Mouse (Mus musculus) splenic B cell, adult 2 months (primary cell): ENCODE results near the gene Dnmbp.
"Not testable (repeated sequence)": the region's sequence is repeated elsewhere in the genome, so short reads cannot be mapped to it uniquely, and the experiment has no call there.

ENCODE experiments used
- DNase-seq: peaks from one replicate; pipeline ENCODE4 v3.0.0-alpha.2; 2011; ENCODE audit warnings: low read depth, low spot score
- H3K27me3 ChIP-seq: 2 replicates; pipeline ENCODE4 v1.6.1; 2012; ENCODE audit warnings: mild to moderate bottlenecking, low read length, moderate library complexity, mixed read lengths; ENCODE audit not compliant: control insufficient read depth, poor library complexity, insufficient read depth, severe bottlenecking
- H3K36me3 ChIP-seq: 2 replicates; pipeline ENCODE4 v1.6.1; 2012; ENCODE audit warnings: mild to moderate bottlenecking, low read length, moderate library complexity, mixed read lengths; ENCODE audit not compliant: control insufficient read depth, poor library complexity, insufficient read depth, severe bottlenecking

The Dnmbp gene

GRCm38 (mm10) chr19:43960014-43960413 is 20.0 kb upstream of the Dnmbp start:
- Histone ChIP-seq H3K27me3 (no peaks in the 10 kb centered on the region), H3K36me3 (no peaks in the 10 kb centered on the region)
- no peak for DNase-seq

- H3K27me3 ChIP-seq = no peaks in the 10 kb centered on the region
- no peaks in the 10 kb centered on the region for H3K36me3 ChIP-seq
- peak; percentile 79 for DNase-seq
Observed at GRCm38 (mm10) chr19:43959162-43959561, 19.2 kb upstream of the Dnmbp start.

DNA sequence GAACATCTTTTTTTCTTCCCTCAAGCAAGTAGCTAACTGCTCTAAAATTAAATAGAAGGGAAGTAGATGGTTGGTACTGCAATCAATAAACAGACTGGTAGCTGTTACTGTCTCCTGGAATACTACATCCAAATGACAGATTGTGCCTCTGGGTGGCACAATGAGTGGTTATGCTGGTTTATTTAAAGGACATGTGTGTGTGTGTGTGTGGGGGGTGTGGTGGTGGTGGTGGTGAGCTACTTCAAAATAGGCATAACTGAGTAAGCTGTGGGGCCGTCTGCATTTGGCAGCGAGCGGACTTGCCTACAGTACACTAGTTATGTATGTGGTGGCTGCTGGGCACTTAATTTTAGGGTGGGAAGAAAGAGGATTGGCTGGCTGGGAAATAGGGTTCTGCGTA is 17.9 kb upstream of the Dnmbp start:
- DNase-seq = no peak
- no peaks in the 10 kb centered on the region for H3K27me3 ChIP-seq
- H3K36me3 ChIP-seq = no peaks in the 10 kb centered on the region

DNA sequence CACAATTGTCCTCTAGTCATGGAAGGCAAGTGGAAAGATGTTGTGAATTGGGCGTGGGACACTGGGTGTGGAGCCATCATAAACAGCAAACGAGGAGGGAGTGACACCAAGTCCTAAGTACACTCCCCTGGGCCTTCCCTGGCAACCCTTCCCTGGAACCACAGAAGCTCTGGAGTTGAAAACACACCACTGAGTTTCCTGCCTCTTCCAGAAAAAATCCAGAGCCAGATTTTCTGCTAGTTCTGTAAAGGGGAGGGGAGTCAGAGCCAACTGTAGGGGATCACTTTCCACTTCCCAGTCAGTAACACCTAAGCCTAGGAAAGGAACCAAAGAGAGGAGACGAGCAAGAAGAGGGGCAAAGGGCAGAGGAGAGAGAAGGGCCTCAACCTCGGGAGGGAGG is 17.4 kb upstream of the Dnmbp start:
- Histone ChIP-seq H3K27me3 (no peaks in the 10 kb centered on the region), H3K36me3 (no peaks in the 10 kb centered on the region)
- DNase-seq = no peak

DNA sequence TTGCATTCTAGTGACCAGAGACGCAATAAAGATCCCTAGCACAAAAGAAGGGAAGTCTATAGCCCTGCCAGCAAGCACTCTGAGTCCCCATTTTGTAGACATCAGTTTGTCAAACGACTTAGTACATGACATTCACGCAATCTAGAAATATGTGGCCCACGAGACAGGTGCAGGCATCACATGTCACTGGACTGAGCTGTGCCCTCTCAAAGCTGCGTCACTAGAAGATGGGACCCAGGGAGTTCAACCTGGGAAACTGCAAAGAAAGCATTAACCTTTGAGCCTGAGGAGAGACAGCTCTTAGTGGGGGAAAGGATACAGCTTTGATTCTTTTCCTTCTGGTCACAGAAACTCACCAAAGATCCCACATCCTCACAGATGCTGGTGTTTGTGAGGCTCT is 15.3 kb upstream of the Dnmbp start:
- no peak for DNase-seq
- H3K27me3 ChIP-seq = no peaks in the 10 kb centered on the region
- no peaks in the 10 kb centered on the region for H3K36me3 ChIP-seq

DNA sequence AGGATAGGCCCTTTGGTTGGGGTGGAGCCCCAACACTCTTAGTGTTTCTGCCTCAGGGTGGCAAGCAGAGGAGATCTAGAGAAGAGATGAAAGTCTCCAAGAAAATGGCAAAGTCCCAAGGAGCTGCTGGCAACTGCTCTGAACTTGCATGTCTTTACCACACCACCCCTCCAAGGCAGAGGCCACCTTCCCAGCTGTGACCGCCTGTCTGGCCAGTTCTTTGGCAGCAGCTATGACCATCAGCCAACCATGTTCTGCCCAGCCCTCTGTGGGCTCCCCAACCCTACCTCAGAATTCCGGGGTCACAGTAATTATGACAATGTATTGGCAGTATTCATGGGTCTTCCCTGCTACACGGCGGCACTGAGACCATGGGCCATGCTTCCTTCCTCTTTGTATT is 14.9 kb upstream of the Dnmbp start:
- no peak for DNase-seq
- Histone ChIP-seq H3K27me3 (no peaks in the 10 kb centered on the region), H3K36me3 (no peaks in the 10 kb centered on the region)

GRCm38 (mm10) chr19:43952936-43953335 is 12.9 kb upstream of the Dnmbp start:
- H3K36me3 ChIP-seq, DNase-seq, H3K27me3 ChIP-seq: not testable (repeated sequence)

- H3K27me3 ChIP-seq = no peaks in the 10 kb centered on the region
- H3K36me3 ChIP-seq = no peaks in the 10 kb centered on the region
- DNase-seq = no peak
Observed at GRCm38 (mm10) chr19:43949111-43949810, 9.3 kb upstream of the Dnmbp start.

- Histone ChIP-seq H3K27me3 (no peaks in the 10 kb centered on the region), H3K36me3 (no peaks in the 10 kb centered on the region)
- DNase-seq = no peak
Observed at GRCm38 (mm10) chr19:43944566-43944965, 4.6 kb upstream of the Dnmbp start.

DNA sequence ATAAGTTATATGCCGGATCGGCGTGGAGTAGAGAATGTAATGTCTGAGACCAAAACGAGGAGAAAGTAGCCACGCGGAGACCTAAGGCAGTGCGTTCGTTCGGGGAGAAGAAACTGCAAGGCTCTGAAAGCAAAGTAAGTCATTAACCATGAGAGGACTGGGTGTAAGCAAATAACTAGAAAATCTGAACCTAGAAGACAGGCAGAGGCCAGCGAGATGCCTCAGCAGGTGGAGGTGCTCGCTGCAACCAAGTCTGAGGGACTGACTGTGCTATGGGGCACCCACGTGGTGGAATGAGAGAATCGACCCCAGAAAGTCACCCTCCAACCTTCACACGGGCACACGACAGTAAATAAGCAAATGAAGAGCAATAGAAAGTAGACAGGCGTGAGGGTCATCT is 3.1 kb upstream of the Dnmbp start:
- no peaks in the 10 kb centered on the region for H3K27me3 ChIP-seq
- DNase-seq = no peak
- H3K36me3 ChIP-seq = no peaks in the 10 kb centered on the region

DNA sequence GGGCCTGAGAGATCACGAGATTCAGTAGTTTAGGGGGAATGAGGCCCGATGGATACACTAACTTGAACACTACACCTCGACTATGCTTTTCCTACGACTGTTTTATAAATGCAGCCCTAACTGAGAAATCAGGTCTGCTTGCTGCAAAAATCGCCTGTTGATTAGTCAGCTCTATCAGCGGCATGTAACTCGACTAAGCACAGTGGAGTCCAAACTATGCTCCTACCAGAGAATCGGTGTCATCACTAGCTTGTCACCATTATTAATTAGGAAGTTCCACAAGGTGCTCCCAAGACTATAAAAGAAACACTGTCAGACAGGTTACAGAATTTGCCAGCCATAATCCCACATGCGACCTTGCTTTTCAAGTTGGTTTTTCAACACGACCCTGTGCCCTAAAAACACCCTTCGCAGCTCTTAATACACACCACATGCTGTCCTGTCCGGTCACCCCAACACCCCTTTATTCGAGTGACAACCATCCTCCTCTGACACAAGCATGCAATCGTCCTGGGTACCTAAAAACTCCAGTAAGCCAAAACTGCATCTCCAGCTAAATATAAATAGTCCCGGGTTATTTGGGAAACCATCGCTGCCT is 721 bp downstream of the Dnmbp start:
- peak; percentile 10 for DNase-seq
- Histone ChIP-seq H3K36me3 (no peaks in the 10 kb centered on the region), H3K27me3 (no peaks in the 10 kb centered on the region)

GRCm38 (mm10) chr19:43938355-43938754 is 1.6 kb downstream of the Dnmbp start:
- Histone ChIP-seq H3K27me3 (no peaks in the 10 kb centered on the region), H3K36me3 (no peaks in the 10 kb centered on the region)
- no peak for DNase-seq

GRCm38 (mm10) chr19:43930926-43931325 is 9.1 kb downstream of the Dnmbp start:
- no peaks in the 10 kb centered on the region for H3K36me3 ChIP-seq
- no peaks in the 10 kb centered on the region for H3K27me3 ChIP-seq
- DNase-seq = no peak

- Histone ChIP-seq H3K36me3 (no peaks in the 10 kb centered on the region), H3K27me3 (no peaks in the 10 kb centered on the region)
- DNase-seq = no peak
Observed at GRCm38 (mm10) chr19:43930366-43930765, 9.6 kb downstream of the Dnmbp start.

- no peaks in the 10 kb centered on the region for H3K27me3 ChIP-seq
- no peak for DNase-seq
- H3K36me3 ChIP-seq = no peaks in the 10 kb centered on the region
Observed at GRCm38 (mm10) chr19:43929869-43930268, 10.1 kb downstream of the Dnmbp start.

- DNase-seq = no peak
Observed at GRCm38 (mm10) chr19:43927967-43928366, 12.0 kb downstream of the Dnmbp start.

More at GRCm38 (mm10) chr19:43927967-43928366, 12.0 kb downstream of the Dnmbp start:
- Histone ChIP-seq H3K36me3 (no peaks in the 10 kb centered on the region), H3K27me3 (no peaks in the 10 kb centered on the region)
